Mouse (Mus musculus) midbrain, embryonic 16.5 days (tissue): ENCODE results near the gene Zfp709. TPM values are rescaled to one million over a fixed set of nuclear protein-coding genes. Genes with fewer than 3 reads are reported as not detected.
"Not testable (repeated sequence)": the region's sequence is repeated elsewhere in the genome, so short reads cannot be mapped to it uniquely, and the experiment has no call there.

Source experiments
- ATAC-seq: fragments of 200-750 bp; cut with Nextera tagmentation; 2 replicates; pipeline ENCODE4 v1.8.0; 2017; ENCODE audit warnings: moderate TSS enrichment
- H3K27ac ChIP-seq: fragments of 300-500 bp; sonication (generic); 2 replicates; pipeline ENCODE4 v1.5.1; 2014; ENCODE audit warnings: mild to moderate bottlenecking, low read length, mixed read lengths
- H3K27me3 ChIP-seq: fragments of 300-500 bp; sonication (generic); 2 replicates; pipeline ENCODE4 v1.6.1; 2014; ENCODE audit warnings: low read depth, low read length, mixed read lengths; ENCODE audit not compliant: control insufficient read depth, insufficient read depth
- H3K36me3 ChIP-seq: fragments of 300-500 bp; sonication (generic); 2 replicates; pipeline ENCODE4 v1.6.1; 2014; ENCODE audit warnings: mild to moderate bottlenecking, low read length, moderate library complexity, mixed read lengths; ENCODE audit not compliant: control insufficient read depth, insufficient read depth
- H3K4me1 ChIP-seq: fragments of 300-500 bp; sonication (generic); 2 replicates; pipeline ENCODE4 v1.6.1; 2014; ENCODE audit warnings: mild to moderate bottlenecking, low read length, mixed read lengths; ENCODE audit not compliant: control insufficient read depth, insufficient read depth
- H3K4me2 ChIP-seq: fragments of 300-500 bp; sonication (generic); 2 replicates; pipeline ENCODE4 v1.6.1; 2014; ENCODE audit warnings: mild to moderate bottlenecking, low read length, mixed read lengths
- H3K4me3 ChIP-seq: fragments of 300-500 bp; sonication (generic); 2 replicates; pipeline ENCODE4 v1.5.1; 2014; ENCODE audit warnings: low read depth, mild to moderate bottlenecking, low read length, moderate library complexity, mixed read lengths
- H3K9ac ChIP-seq: fragments of 300-500 bp; sonication (generic); 2 replicates; pipeline ENCODE4 v1.6.1; 2014; ENCODE audit warnings: low read depth, low read length, mixed read lengths
- H3K9me3 ChIP-seq: fragments of 300-500 bp; sonication (generic); replicated peaks from 2 replicates; pipeline ENCODE4 v1.6.1; 2014; ENCODE audit warnings: mild to moderate bottlenecking, low read length, mixed read lengths; ENCODE audit not compliant: control insufficient read depth, poor library complexity, severe bottlenecking
- WGBS: fragments of 180-500 bp; shearing (Covaris S2); extraction: QIAGEN DNeasy Blood & Tissue Kit; methylation state at CpG from one replicate; pipeline ENCODE4 v1.1.7; 2014; 5-methylcytosine and 5-hydroxymethylcytosine counted together
- polyA plus RNA-seq: library from polyadenylated mRNA; unstranded; fragments of >200 nt; fragmentation: Nextera tagmentation; extraction: Ambion mirVana; gene quantifications from 2 replicates; pipeline ENCODE4 v1.2.1, GENCODE M21; 2015

Gene Zfp709
- polyA plus RNA-seq: 9.6 and 9.9 TPM in 2 replicates

- no peaks in the 10 kb centered on the region for H3K27me3 ChIP-seq
- peak within 1 kb of the TSS; percentile 87 for H3K4me2 ChIP-seq
- H3K4me1 ChIP-seq: peaks cover 9% of the 10 kb centered on the region
- H3K9ac ChIP-seq: peak within 1 kb of the TSS; percentile 95
- peaks cover 16% of the 10 kb centered on the region for H3K36me3 ChIP-seq
- H3K27ac ChIP-seq: peak within 1 kb of the TSS; percentile 85
- 3% methylated on average over 39 of the region's 45 CpGs for WGBS
- H3K9me3 ChIP-seq: peaks cover 20% of the 10 kb centered on the region
- ATAC-seq: peak; percentile 96
- H3K4me3 ChIP-seq: peak within 1 kb of the TSS; percentile 83
These were observed at the start of gene Zfp709 for GRCm38 (mm10) chr8:71881618-71882274. Zfp709 (plus strand) TSS chr8:71882019.

GRCm38 (mm10) chr8:71838207-71838606, 43.6 kb upstream of the Zfp709 start:
- H3K4me3 ChIP-seq, ATAC-seq, H3K36me3 ChIP-seq, H3K27me3 ChIP-seq, H3K4me2 ChIP-seq, H3K9me3 ChIP-seq, H3K9ac ChIP-seq, H3K27ac ChIP-seq, H3K4me1 ChIP-seq: not testable (repeated sequence)
- WGBS: 85% methylated on average over 4 of the region's 4 CpGs

- not testable (repeated sequence) for H3K27me3 ChIP-seq, H3K4me1 ChIP-seq, H3K4me2 ChIP-seq, H3K4me3 ChIP-seq, H3K9ac ChIP-seq, ATAC-seq, H3K27ac ChIP-seq, H3K9me3 ChIP-seq, H3K36me3 ChIP-seq
- WGBS: 89% methylated on average over 3 of the region's 3 CpGs
These were observed 40.5 kb upstream of the Zfp709 start for GRCm38 (mm10) chr8:71841201-71841817.

GRCm38 (mm10) chr8:71842476-71842875, 39.3 kb upstream of the Zfp709 start:
- ATAC-seq, H3K27ac ChIP-seq, H3K4me3 ChIP-seq, H3K4me1 ChIP-seq, H3K9ac ChIP-seq, H3K27me3 ChIP-seq, H3K36me3 ChIP-seq, H3K4me2 ChIP-seq, H3K9me3 ChIP-seq: not testable (repeated sequence)
- WGBS: 80% methylated on average over 2 of the region's 2 CpGs

GRCm38 (mm10) chr8:71844453-71844852, 37.4 kb upstream of the Zfp709 start:
- H3K4me3 ChIP-seq, H3K36me3 ChIP-seq, H3K27ac ChIP-seq, H3K27me3 ChIP-seq, H3K4me1 ChIP-seq, H3K9me3 ChIP-seq, H3K4me2 ChIP-seq, H3K9ac ChIP-seq, ATAC-seq: not testable (repeated sequence)
- 69% methylated on average over 1 of the region's 1 CpGs for WGBS

- H3K27me3 ChIP-seq, H3K27ac ChIP-seq, H3K9me3 ChIP-seq, H3K4me3 ChIP-seq, H3K36me3 ChIP-seq, H3K4me2 ChIP-seq, H3K9ac ChIP-seq, H3K4me1 ChIP-seq, ATAC-seq: not testable (repeated sequence)
- 88% methylated on average over 1 of the region's 1 CpGs for WGBS
These were observed 35.8 kb upstream of the Zfp709 start for GRCm38 (mm10) chr8:71845993-71846483.

- not testable (repeated sequence) for ATAC-seq, H3K4me1 ChIP-seq, H3K27me3 ChIP-seq, H3K27ac ChIP-seq, H3K9me3 ChIP-seq, H3K36me3 ChIP-seq, H3K4me3 ChIP-seq, H3K9ac ChIP-seq, H3K4me2 ChIP-seq
- WGBS: 87% methylated on average over 2 of the region's 2 CpGs
These were observed 35.1 kb upstream of the Zfp709 start for GRCm38 (mm10) chr8:71846745-71847144.

- not testable (repeated sequence) for H3K4me2 ChIP-seq, H3K9ac ChIP-seq, H3K27me3 ChIP-seq, H3K27ac ChIP-seq, H3K9me3 ChIP-seq, H3K4me3 ChIP-seq, H3K36me3 ChIP-seq, H3K4me1 ChIP-seq, ATAC-seq
- WGBS: 78% methylated on average over 1 of the region's 1 CpGs
These were observed 30.8 kb upstream of the Zfp709 start for GRCm38 (mm10) chr8:71851014-71851413.

- not testable (repeated sequence) for ATAC-seq, H3K9ac ChIP-seq, H3K27me3 ChIP-seq, H3K27ac ChIP-seq, H3K4me3 ChIP-seq, H3K9me3 ChIP-seq, H3K36me3 ChIP-seq, H3K4me1 ChIP-seq, H3K4me2 ChIP-seq
These were observed 28.5 kb upstream of the Zfp709 start for GRCm38 (mm10) chr8:71853360-71853759.
